Mouse (Mus musculus) bone marrow macrophage, adult 2 months (primary cell): ENCODE data around the gene Phf1.

Experiments
- CTCF ChIP-seq: IDR thresholded peaks from 2 replicates; pipeline ENCODE4 v1.5.1; 2012; ENCODE audit warnings: low read depth, mild to moderate bottlenecking, low read length, moderate library complexity
- POLR2A ChIP-seq: IDR thresholded peaks from 2 replicates; pipeline ENCODE4 v1.6.1; 2012; ENCODE audit warnings: mild to moderate bottlenecking, low read depth, low read length, borderline replicate concordance

- TF ChIP-seq CTCF, result no peak
- TF ChIP-seq POLR2A, result no peak
These were observed 28.5 kb upstream of the Phf1 start for GRCm38 (mm10) chr17:26904320-26904719.
